In genomic region chr6:37686094-37686493, GRCm38 (mm10) we compare ENCODE assay signal across 22 mouse cellular contexts.
"Had no signal": no experiment of that assay in that cellular context is flagged by ENCODE, and none has a peak within 500 bp of the region (broad histone marks: within the 10 kb centered on the region; RNA-seq: fewer than 3 reads in every experiment).

No protein-coding gene starts in this region.

- H3K9me3 ChIP-seq: heart, embryonic 15.5 days; intestine, embryonic 15.5 days; limb, embryonic 10.5 days; limb, embryonic 12.5 days; liver, embryonic 13.5 days had no signal

- H3K36me3 ChIP-seq: heart, embryonic 13.5 days; heart, embryonic 15.5 days; hindbrain, embryonic 12.5 days; intestine, embryonic 15.5 days; limb, embryonic 10.5 days; limb, embryonic 12.5 days; liver, embryonic 13.5 days; liver, embryonic 15.5 days had no signal

- DNase-seq: gastrocnemius, postnatal 14 days; gastrocnemius, postnatal 36 days; heart, adult 11 months; heart, adult 2 months; heart, postnatal 14 days; heart, postnatal 36 days; kidney, adult 18-20 months; kidney, adult 8-10 months; kidney, postnatal 10 days; kidney, postnatal 25 days; kidney, postnatal 4 days; liver; liver, embryonic 13.5 days had no signal

- H3K4me3 ChIP-seq: heart, adult 2 months; heart, embryonic 13.5 days; heart, embryonic 15.5 days; hindbrain, embryonic 12.5 days; intestine, embryonic 15.5 days; layer of hippocampus, adult 2 months; left cerebral cortex, adult 2 months; limb, embryonic 10.5 days; limb, embryonic 12.5 days; liver, embryonic 13.5 days; liver, embryonic 15.5 days had no signal

- H3K27me3 ChIP-seq: heart, embryonic 13.5 days; heart, embryonic 15.5 days; hindbrain, embryonic 12.5 days; intestine, embryonic 15.5 days; limb, embryonic 12.5 days; liver, embryonic 13.5 days; liver, embryonic 15.5 days had no signal

- H3K4me1 ChIP-seq: heart, embryonic 13.5 days; heart, embryonic 15.5 days; hindbrain, embryonic 12.5 days; intestine, embryonic 15.5 days; limb, embryonic 10.5 days; limb, embryonic 12.5 days; liver, embryonic 13.5 days; liver, embryonic 15.5 days had no signal
